Mouse (Mus musculus): ENCODE data around the gene Klhdc4. TPM values are rescaled to one million over a fixed set of nuclear protein-coding genes. Genes with fewer than 3 reads are reported as not detected.
A peak's percentile ranks its signal among the peaks of the same experiment; 100 is the strongest.

Klhdc4 gene
- polyA plus RNA-seq, 1 experiment from 2014 or later, result 51.5 TPM

GRCm38 (mm10) chr8:121770845-121771752 is 58.3 kb downstream of the Klhdc4 start:
- peak; percentile 88 for ATAC-seq
- no peak overlapping the region; the same call in 1 of the 2 replicates for H3K9ac ChIP-seq (replicated peaks; ENCODE audit: low read depth, low read length)
- H3K4me1 ChIP-seq (replicated peaks; ENCODE audit: control insufficient read depth, insufficient read depth, low read length), result peaks cover 15% of the 10 kb centered on the region
- no peak overlapping the region for H3K4me3 ChIP-seq (replicated peaks; ENCODE audit: low read length)
- no peaks in the 10 kb centered on the region for H3K9me3 ChIP-seq (ENCODE audit: control insufficient read depth, low read length)
- no peaks in the 10 kb centered on the region for H3K27me3 ChIP-seq (replicated peaks; ENCODE audit: control insufficient read depth, insufficient read depth, low read length)
- WGBS, result 30% methylated on average over 19 of the region's 19 CpGs
- H3K27ac ChIP-seq (ENCODE audit: low read length), result peak overlapping the region; percentile 58
- no peaks in the 10 kb centered on the region for H3K36me3 ChIP-seq (ENCODE audit: control insufficient read depth, insufficient read depth)
- H3K4me2 ChIP-seq (ENCODE audit: low read length), result peak overlapping the region; percentile 22; the same call in 1 of the 2 replicates

DNA sequence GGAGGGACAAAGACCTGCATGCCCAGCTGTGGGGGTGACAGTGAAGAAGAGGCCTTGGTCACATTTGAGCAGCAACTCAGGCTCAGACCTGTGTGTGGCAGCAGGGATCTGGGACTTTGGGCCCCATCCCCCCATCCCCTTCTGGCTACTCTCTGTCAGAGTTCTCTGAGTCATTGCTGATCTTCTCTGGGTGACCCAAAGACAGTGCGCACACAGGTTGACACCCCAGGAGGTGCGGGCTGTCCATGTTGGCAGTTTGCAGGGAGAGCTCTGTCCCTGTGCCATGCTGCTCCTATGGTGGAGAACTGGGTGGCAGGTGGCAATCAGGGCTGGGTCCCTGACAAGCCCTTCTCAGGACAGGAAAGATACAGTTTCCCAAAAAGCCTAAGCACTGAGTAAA is 59.7 kb downstream of the Klhdc4 start:
- H3K4me3 ChIP-seq (replicated peaks; ENCODE audit: low read length), result no peak overlapping the region
- peaks cover 15% of the 10 kb centered on the region for H3K4me1 ChIP-seq (replicated peaks; ENCODE audit: control insufficient read depth, insufficient read depth, low read length)
- no peak overlapping the region for H3K9ac ChIP-seq (replicated peaks; ENCODE audit: low read depth, low read length)
- WGBS, result 91% methylated on average over 2 of the region's 2 CpGs
- H3K27me3 ChIP-seq (replicated peaks; ENCODE audit: control insufficient read depth, insufficient read depth, low read length), result no peaks in the 10 kb centered on the region
- ATAC-seq, result no peak
- H3K36me3 ChIP-seq (ENCODE audit: control insufficient read depth, insufficient read depth), result no peaks in the 10 kb centered on the region
- H3K4me2 ChIP-seq (ENCODE audit: low read length), result no peak overlapping the region
- H3K27ac ChIP-seq (ENCODE audit: low read length), result no peak overlapping the region
- no peaks in the 10 kb centered on the region for H3K9me3 ChIP-seq (ENCODE audit: control insufficient read depth, low read length)

DNA sequence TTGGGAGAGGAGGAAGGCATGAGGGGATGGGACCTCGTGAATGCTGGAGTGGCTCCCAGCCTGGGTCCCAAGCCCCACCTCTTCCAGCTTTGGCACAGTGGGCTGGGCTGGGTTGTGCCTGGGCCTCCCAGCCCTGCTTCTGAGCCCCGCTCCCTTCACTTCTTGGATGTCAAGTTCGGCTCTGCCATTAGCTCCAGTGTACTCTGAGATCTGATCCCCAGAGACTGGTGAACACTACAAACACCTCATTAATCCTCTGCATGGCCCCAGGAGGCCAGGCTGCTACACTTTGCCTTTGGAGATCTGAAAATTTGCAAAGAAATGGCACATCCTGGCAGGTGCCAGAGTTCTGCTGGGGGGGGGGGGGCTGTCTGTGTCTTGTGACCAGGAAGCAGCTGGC is 60.3 kb downstream of the Klhdc4 start:
- H3K36me3 ChIP-seq (ENCODE audit: control insufficient read depth, insufficient read depth), result no peaks in the 10 kb centered on the region
- peaks cover 15% of the 10 kb centered on the region for H3K4me1 ChIP-seq (replicated peaks; ENCODE audit: control insufficient read depth, insufficient read depth, low read length)
- H3K4me2 ChIP-seq (ENCODE audit: low read length), result no peak overlapping the region
- H3K27ac ChIP-seq (ENCODE audit: low read length), result no peak overlapping the region
- 46% methylated on average over 3 of the region's 3 CpGs for WGBS
- no peak for ATAC-seq
- no peak overlapping the region for H3K4me3 ChIP-seq (replicated peaks; ENCODE audit: low read length)
- H3K9ac ChIP-seq (replicated peaks; ENCODE audit: low read depth, low read length), result no peak overlapping the region
- no peaks in the 10 kb centered on the region for H3K9me3 ChIP-seq (ENCODE audit: control insufficient read depth, low read length)
- no peaks in the 10 kb centered on the region for H3K27me3 ChIP-seq (replicated peaks; ENCODE audit: control insufficient read depth, insufficient read depth, low read length)

GRCm38 (mm10) chr8:121765594-121766138 is 63.7 kb downstream of the Klhdc4 start:
- H3K27me3 ChIP-seq (replicated peaks; ENCODE audit: control insufficient read depth, insufficient read depth, low read length), result no peaks in the 10 kb centered on the region
- H3K4me1 ChIP-seq (replicated peaks; ENCODE audit: control insufficient read depth, insufficient read depth, low read length), result peaks cover 9% of the 10 kb centered on the region
- H3K9ac ChIP-seq (replicated peaks; ENCODE audit: low read depth, low read length), result no peak overlapping the region
- no peaks in the 10 kb centered on the region for H3K36me3 ChIP-seq (ENCODE audit: control insufficient read depth, insufficient read depth)
- 81% methylated on average over 7 of the region's 7 CpGs for WGBS
- no peak for ATAC-seq
- no peak overlapping the region for H3K4me3 ChIP-seq (replicated peaks; ENCODE audit: low read length)
- H3K9me3 ChIP-seq (ENCODE audit: control insufficient read depth, low read length), result no peaks in the 10 kb centered on the region
- H3K4me2 ChIP-seq (ENCODE audit: low read length), result no peak overlapping the region
- no peak overlapping the region for H3K27ac ChIP-seq (ENCODE audit: low read length)

DNA sequence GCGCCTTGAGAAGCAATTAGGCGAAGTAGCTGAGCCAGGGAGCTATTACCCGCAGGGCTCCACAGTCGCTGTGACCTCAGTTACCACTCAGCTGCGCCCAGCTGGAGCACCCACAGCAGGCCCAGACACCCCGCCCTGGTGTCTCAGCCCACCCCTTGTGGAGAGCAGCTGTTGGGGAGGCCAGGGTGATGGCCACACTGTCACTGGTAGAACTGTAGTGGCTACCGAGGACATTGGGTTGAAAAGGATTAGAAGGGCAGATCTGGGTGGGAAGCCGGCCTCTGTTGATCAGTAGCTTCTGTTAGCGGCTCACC is 65.7 kb downstream of the Klhdc4 start:
- 50% methylated on average over 9 of the region's 9 CpGs for WGBS
- no peak overlapping the region for H3K4me3 ChIP-seq (replicated peaks; ENCODE audit: low read length)
- H3K27ac ChIP-seq (ENCODE audit: low read length), result no peak overlapping the region
- no peaks in the 10 kb centered on the region for H3K36me3 ChIP-seq (ENCODE audit: control insufficient read depth, insufficient read depth)
- no peaks in the 10 kb centered on the region for H3K27me3 ChIP-seq (replicated peaks; ENCODE audit: control insufficient read depth, insufficient read depth, low read length)
- H3K4me2 ChIP-seq (ENCODE audit: low read length), result no peak overlapping the region
- no peak overlapping the region for H3K9ac ChIP-seq (replicated peaks; ENCODE audit: low read depth, low read length)
- no peaks in the 10 kb centered on the region for H3K9me3 ChIP-seq (ENCODE audit: control insufficient read depth, low read length)
- H3K4me1 ChIP-seq (replicated peaks; ENCODE audit: control insufficient read depth, insufficient read depth, low read length), result peaks cover 9% of the 10 kb centered on the region
- no peak for ATAC-seq

DNA sequence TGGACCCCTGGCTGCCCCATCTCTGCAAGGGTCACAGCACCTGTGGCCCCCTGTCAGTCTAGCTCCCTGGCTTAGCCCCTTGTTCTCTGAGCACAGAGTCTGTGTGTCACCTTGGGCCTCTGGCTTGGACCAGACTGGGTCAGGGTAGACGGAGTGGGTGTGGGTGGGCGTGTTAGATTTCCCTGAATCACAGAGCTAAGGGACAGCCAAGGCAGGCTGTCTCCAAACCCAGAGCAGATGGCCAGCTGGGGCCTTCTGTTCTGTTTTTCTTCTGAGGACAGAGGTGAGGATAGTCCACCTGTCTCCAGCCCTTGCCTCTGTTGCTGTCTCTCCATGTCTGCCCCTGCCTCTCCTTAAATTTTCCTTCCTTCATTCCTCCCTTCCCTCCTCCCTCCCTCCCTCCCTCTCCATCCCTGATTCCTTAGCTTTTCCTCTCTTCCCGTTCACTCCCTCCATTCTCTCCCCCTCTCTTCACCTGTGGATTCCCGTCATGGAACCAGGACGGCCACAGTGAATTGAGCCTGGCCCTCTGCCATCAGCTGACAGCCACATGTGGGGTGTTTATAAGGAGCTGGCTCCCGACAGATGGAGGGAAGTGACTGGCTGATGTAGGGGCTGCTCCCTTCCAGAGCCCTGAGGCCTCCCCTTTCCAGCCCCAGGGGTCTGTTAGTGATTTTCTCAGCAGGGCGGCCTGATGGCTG is 66.2 kb downstream of the Klhdc4 start:
- ATAC-seq, result peak; percentile 78
- Histone ChIP-seq H3K9ac (replicated peaks; ENCODE audit: low read depth, low read length) (no peak overlapping the region), H3K27me3 (replicated peaks; ENCODE audit: control insufficient read depth, insufficient read depth, low read length) (no peaks in the 10 kb centered on the region), H3K4me3 (replicated peaks; ENCODE audit: low read length) (no peak overlapping the region), H3K36me3 (ENCODE audit: control insufficient read depth, insufficient read depth) (no peaks in the 10 kb centered on the region), H3K9me3 (ENCODE audit: control insufficient read depth, low read length) (no peaks in the 10 kb centered on the region), H3K4me2 (ENCODE audit: low read length) (no peak overlapping the region), H3K4me1 (replicated peaks; ENCODE audit: control insufficient read depth, insufficient read depth, low read length) (peaks cover 9% of the 10 kb centered on the region), H3K27ac (ENCODE audit: low read length) (no peak overlapping the region)
- WGBS, result 30% methylated on average over 7 of the region's 7 CpGs

DNA sequence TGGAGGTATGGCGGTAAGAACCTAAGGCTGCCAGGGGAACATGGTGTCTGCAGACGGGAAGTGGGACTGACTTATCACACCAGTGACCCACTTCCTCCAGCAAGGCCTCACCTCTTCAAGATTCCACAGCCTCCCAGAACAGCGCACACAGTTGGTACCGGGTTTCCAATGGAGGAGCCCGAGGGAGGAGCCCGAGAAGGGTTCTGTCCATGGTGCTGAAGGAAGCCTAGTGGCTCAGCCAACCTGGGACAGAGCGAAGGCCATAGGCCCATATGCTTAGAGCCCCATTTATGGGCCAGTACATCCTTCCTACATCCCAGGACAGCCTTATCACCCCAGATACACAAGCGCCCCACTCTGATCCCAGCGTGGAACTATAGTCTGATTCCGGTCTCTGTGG is 67.9 kb downstream of the Klhdc4 start:
- H3K27ac ChIP-seq (ENCODE audit: low read length), result no peak overlapping the region
- H3K9ac ChIP-seq (replicated peaks; ENCODE audit: low read depth, low read length), result no peak overlapping the region
- H3K9me3 ChIP-seq (ENCODE audit: control insufficient read depth, low read length), result no peaks in the 10 kb centered on the region
- no peaks in the 10 kb centered on the region for H3K36me3 ChIP-seq (ENCODE audit: control insufficient read depth, insufficient read depth)
- peaks cover 9% of the 10 kb centered on the region for H3K4me1 ChIP-seq (replicated peaks; ENCODE audit: control insufficient read depth, insufficient read depth, low read length)
- no peak overlapping the region for H3K4me3 ChIP-seq (replicated peaks; ENCODE audit: low read length)
- no peak overlapping the region for H3K4me2 ChIP-seq (ENCODE audit: low read length)
- H3K27me3 ChIP-seq (replicated peaks; ENCODE audit: control insufficient read depth, insufficient read depth, low read length), result no peaks in the 10 kb centered on the region
- 37% methylated on average over 10 of the region's 10 CpGs for WGBS
- no peak for ATAC-seq

DNA sequence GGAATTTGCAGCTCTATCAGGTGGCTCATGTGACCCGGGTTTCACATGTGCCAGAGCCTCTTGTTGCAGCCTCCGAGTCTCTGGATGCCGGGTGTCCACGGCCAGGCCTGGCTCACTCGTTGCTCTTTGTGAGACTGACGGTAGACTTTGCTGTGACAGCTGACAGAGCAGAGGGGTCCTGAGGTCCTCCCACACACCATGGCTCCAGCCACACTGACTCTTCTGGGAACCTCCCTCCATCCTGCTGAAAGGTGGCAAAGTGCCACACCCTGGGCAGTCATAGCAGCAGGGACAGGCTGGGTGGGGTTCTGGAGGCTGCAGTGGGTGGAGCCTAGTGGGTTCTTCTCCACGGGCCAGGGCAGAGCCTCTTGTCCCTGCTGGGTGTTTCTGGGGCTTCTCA is 68.9 kb downstream of the Klhdc4 start:
- H3K4me1 ChIP-seq (replicated peaks; ENCODE audit: control insufficient read depth, insufficient read depth, low read length), result peaks cover 9% of the 10 kb centered on the region
- 75% methylated on average over 7 of the region's 7 CpGs for WGBS
- H3K36me3 ChIP-seq (ENCODE audit: control insufficient read depth, insufficient read depth), result no peaks in the 10 kb centered on the region
- H3K27me3 ChIP-seq (replicated peaks; ENCODE audit: control insufficient read depth, insufficient read depth, low read length), result no peaks in the 10 kb centered on the region
- no peak overlapping the region for H3K4me2 ChIP-seq (ENCODE audit: low read length)
- ATAC-seq, result no peak
- H3K4me3 ChIP-seq (replicated peaks; ENCODE audit: low read length), result no peak overlapping the region
- H3K27ac ChIP-seq (ENCODE audit: low read length), result no peak overlapping the region
- no peak overlapping the region for H3K9ac ChIP-seq (replicated peaks; ENCODE audit: low read depth, low read length)
- no peaks in the 10 kb centered on the region for H3K9me3 ChIP-seq (ENCODE audit: control insufficient read depth, low read length)

GRCm38 (mm10) chr8:121758470-121758869 is 70.9 kb downstream of the Klhdc4 start:
- H3K9ac ChIP-seq (replicated peaks; ENCODE audit: low read depth, low read length), result no peak overlapping the region
- no peak overlapping the region for H3K27ac ChIP-seq (ENCODE audit: low read length)
- WGBS, result 75% methylated on average over 12 of the region's 12 CpGs
- H3K27me3 ChIP-seq (replicated peaks; ENCODE audit: control insufficient read depth, insufficient read depth, low read length), result no peaks in the 10 kb centered on the region
- no peak overlapping the region for H3K4me3 ChIP-seq (replicated peaks; ENCODE audit: low read length)
- peaks cover 6% of the 10 kb centered on the region for H3K4me1 ChIP-seq (replicated peaks; ENCODE audit: control insufficient read depth, insufficient read depth, low read length)
- ATAC-seq, result no peak
- no peaks in the 10 kb centered on the region for H3K36me3 ChIP-seq (ENCODE audit: control insufficient read depth, insufficient read depth)
- no peak overlapping the region for H3K4me2 ChIP-seq (ENCODE audit: low read length)
- no peaks in the 10 kb centered on the region for H3K9me3 ChIP-seq (ENCODE audit: control insufficient read depth, low read length)
